Mouse (Mus musculus): ENCODE results near the gene Rgs12. TPM values are rescaled to one million over a fixed set of nuclear protein-coding genes. Genes with fewer than 3 reads are reported as not detected.

Gene Rgs12
- polyA plus RNA-seq, 1 experiment from 2014 or later = 57.6 TPM

- peak overlapping the region; percentile 60; the same call in 1 of the 2 replicates for H3K27ac ChIP-seq
- no peak overlapping the region for H3K4me3 ChIP-seq
- H3K27me3 ChIP-seq (ENCODE audit: poor library complexity, severe bottlenecking) = no peaks in the 10 kb centered on the region
- WGBS = 88% methylated on average over 8 of the region's 8 CpGs
- no peaks in the 10 kb centered on the region for H3K9me3 ChIP-seq
- no peak for DNase-seq (ENCODE audit: extremely low spot score, low spot score)
- H3K4me1 ChIP-seq = 0 out of 2 replicates have a peak, but pooled peaks cover 9% of the 10 kb centered on the region
- peaks cover 90% of the 10 kb centered on the region for H3K36me3 ChIP-seq (replicated peaks)
Measured at GRCm38 (mm10) chr5:34973560-34974317, 24.5 kb downstream of the Rgs12 start.

DNA sequence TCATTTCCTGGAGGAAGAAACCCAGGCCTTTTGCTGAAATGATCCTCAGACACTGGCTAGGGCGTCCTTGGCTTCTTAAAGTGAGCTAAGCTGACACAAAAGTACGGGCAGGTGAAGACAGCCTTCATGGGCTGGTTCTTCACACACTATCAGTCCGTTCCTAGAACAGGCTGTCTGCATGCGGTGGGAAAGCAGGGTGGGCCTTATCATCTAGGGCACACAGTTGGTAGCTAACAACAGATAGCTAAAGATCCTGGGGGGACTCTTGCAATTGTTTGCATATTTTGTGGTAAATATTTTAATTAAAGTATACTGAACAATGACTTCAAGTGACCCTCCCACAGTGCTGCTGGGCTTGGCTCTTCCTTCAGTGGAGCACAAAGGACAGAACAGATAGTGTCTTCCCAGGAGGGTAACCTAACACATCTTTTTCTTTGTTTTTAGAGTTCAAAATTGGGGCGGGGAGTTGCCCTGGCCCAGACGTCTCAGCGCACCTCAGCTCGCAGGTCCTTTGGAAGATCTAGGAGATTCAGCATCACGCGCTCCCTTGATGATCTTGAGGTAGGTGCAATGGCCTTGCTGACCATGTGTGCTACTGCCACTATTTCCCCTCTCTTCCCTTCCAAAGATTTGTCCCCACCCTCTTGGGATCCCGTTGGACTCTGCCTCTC lies 25.7 kb downstream of the Rgs12 start:
- no peaks in the 10 kb centered on the region for H3K27me3 ChIP-seq (ENCODE audit: poor library complexity, severe bottlenecking)
- no peak overlapping the region for H3K4me3 ChIP-seq
- no peaks in the 10 kb centered on the region for H3K9me3 ChIP-seq
- peak overlapping the region; percentile 60; the same call in 1 of the 2 replicates for H3K27ac ChIP-seq
- 90% methylated on average over 11 of the region's 11 CpGs for WGBS
- H3K4me1 ChIP-seq = 0 out of 2 replicates have a peak, but pooled peaks cover 9% of the 10 kb centered on the region
- no peak for DNase-seq (ENCODE audit: extremely low spot score, low spot score)
- H3K36me3 ChIP-seq (replicated peaks) = peaks cover 91% of the 10 kb centered on the region

GRCm38 (mm10) chr5:34976540-34977292 lies 27.5 kb downstream of the Rgs12 start:
- Histone ChIP-seq H3K36me3 (replicated peaks) (peaks cover 85% of the 10 kb centered on the region), H3K27me3 (ENCODE audit: poor library complexity, severe bottlenecking) (no peaks in the 10 kb centered on the region), H3K4me1 (peaks cover 15% of the 10 kb centered on the region), H3K9me3 (no peaks in the 10 kb centered on the region), H3K4me3 (no peak overlapping the region), H3K27ac (no peak overlapping the region)
- 94% methylated on average over 9 of the region's 9 CpGs for WGBS
- DNase-seq (ENCODE audit: extremely low spot score, low spot score) = no peak

- Histone ChIP-seq H3K4me1 (peaks cover 10% of the 10 kb centered on the region), H3K27me3 (ENCODE audit: poor library complexity, severe bottlenecking) (no peaks in the 10 kb centered on the region), H3K9me3 (no peaks in the 10 kb centered on the region), H3K27ac (no peak overlapping the region), H3K4me3 (no peak overlapping the region), H3K36me3 (replicated peaks) (peaks cover 86% of the 10 kb centered on the region)
- WGBS = 94% methylated on average over 6 of the region's 6 CpGs
- no peak for DNase-seq (ENCODE audit: extremely low spot score, low spot score)
Measured at GRCm38 (mm10) chr5:34980099-34980498, 30.9 kb downstream of the Rgs12 start.

DNA sequence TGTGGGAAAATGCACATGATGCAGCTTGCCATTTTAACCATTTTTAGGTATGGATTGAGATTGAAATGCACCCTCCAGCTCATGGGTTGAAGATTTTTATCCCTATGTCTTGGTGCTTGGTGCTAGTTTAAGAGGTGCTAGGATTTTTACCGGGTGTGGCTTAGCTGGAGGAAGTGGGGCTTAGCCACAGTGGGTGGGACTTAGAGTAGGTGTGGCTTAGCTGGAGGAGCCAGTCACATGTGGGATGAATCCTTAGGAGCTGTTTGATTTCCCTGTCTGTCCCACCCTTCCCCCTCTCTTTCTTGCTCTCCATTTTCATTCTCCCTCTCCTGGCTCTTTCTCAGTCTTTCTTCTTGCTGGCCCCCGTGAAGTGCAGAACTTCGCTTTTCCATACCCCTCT lies 32.5 kb downstream of the Rgs12 start:
- H3K27me3 ChIP-seq (ENCODE audit: poor library complexity, severe bottlenecking) = no peaks in the 10 kb centered on the region
- no peak for DNase-seq (ENCODE audit: extremely low spot score, low spot score)
- H3K27ac ChIP-seq = no peak overlapping the region
- no peak overlapping the region for H3K4me3 ChIP-seq
- H3K9me3 ChIP-seq = no peaks in the 10 kb centered on the region
- peaks cover 10% of the 10 kb centered on the region for H3K4me1 ChIP-seq
- 54% methylated on average over 3 of the region's 3 CpGs for WGBS
- H3K36me3 ChIP-seq (replicated peaks) = peaks cover 83% of the 10 kb centered on the region

- peaks cover 85% of the 10 kb centered on the region for H3K36me3 ChIP-seq (replicated peaks)
- no peak overlapping the region for H3K4me3 ChIP-seq
- WGBS = 74% methylated on average over 2 of the region's 2 CpGs
Measured at GRCm38 (mm10) chr5:34984933-34985332, 35.7 kb downstream of the Rgs12 start.

DNA sequence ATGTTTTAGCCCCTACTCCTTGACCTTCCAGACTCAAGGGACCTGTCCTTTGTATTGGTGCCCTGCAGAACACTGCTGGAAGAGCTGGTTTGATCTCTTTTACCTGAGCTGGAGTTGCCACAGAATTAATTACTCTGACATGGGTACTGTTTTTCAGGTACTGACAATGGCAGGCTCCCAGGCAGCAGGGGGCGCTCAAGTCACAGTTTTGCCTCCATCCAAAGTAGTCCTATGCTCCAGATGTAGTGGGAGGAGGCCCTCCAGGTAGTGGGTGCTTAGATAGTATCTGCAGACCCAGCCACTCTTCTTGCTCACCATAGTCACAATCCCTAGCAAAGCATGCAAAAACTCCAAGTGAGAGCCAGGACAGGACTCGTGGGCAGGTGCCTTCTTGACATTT lies 36.6 kb downstream of the Rgs12 start:
- Histone ChIP-seq H3K4me1 (peaks cover 10% of the 10 kb centered on the region), H3K36me3 (replicated peaks) (peaks cover 84% of the 10 kb centered on the region), H3K9me3 (no peaks in the 10 kb centered on the region), H3K27ac (no peak overlapping the region), H3K27me3 (ENCODE audit: poor library complexity, severe bottlenecking) (no peaks in the 10 kb centered on the region), H3K4me3 (no peak overlapping the region)
- 34% methylated on average over 2 of the region's 2 CpGs for WGBS
- peak; percentile 42 for DNase-seq (ENCODE audit: extremely low spot score, low spot score)

More at GRCm38 (mm10) chr5:34984933-34985332, 35.7 kb downstream of the Rgs12 start:
- peaks cover 10% of the 10 kb centered on the region for H3K4me1 ChIP-seq
- no peaks in the 10 kb centered on the region for H3K9me3 ChIP-seq
- H3K27ac ChIP-seq = no peak overlapping the region
- no peak for DNase-seq (ENCODE audit: extremely low spot score, low spot score)
- no peaks in the 10 kb centered on the region for H3K27me3 ChIP-seq (ENCODE audit: poor library complexity, severe bottlenecking)

GRCm38 (mm10) chr5:34987396-34987795 lies 38.2 kb downstream of the Rgs12 start:
- Histone ChIP-seq H3K36me3 (replicated peaks) (peaks cover 87% of the 10 kb centered on the region), H3K4me1 (no peaks in the 10 kb centered on the region), H3K9me3 (no peaks in the 10 kb centered on the region), H3K4me3 (no peak overlapping the region), H3K27ac (no peak overlapping the region), H3K27me3 (ENCODE audit: poor library complexity, severe bottlenecking) (no peaks in the 10 kb centered on the region)
- WGBS = 87% methylated on average over 2 of the region's 2 CpGs
- DNase-seq (ENCODE audit: extremely low spot score, low spot score) = no peak

DNA sequence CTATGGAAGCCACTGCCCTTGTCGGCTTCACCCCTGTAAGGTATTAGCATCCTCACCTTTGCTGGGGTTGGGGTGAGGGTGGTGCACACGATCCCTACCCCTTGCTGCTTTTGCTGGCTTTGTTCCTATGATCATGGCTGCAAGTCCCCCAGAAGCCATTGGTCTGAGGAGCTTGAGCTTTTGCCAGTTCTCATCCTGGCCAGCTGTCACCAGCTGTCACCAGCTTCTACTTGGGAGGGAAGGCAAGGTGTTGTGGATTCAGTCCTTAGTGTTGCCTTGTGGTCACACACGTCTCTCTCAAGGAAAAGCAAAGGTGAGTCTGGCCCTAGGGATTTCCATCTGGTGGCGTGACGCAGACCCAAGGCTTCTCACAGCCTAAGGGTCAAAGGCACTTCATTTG lies 39.4 kb downstream of the Rgs12 start:
- Histone ChIP-seq H3K9me3 (no peaks in the 10 kb centered on the region), H3K27ac (no peak overlapping the region), H3K27me3 (ENCODE audit: poor library complexity, severe bottlenecking) (no peaks in the 10 kb centered on the region), H3K4me3 (no peak overlapping the region), H3K4me1 (no peaks in the 10 kb centered on the region), H3K36me3 (replicated peaks) (peaks cover 81% of the 10 kb centered on the region)
- 90% methylated on average over 5 of the region's 5 CpGs for WGBS
- DNase-seq (ENCODE audit: extremely low spot score, low spot score) = no peak

DNA sequence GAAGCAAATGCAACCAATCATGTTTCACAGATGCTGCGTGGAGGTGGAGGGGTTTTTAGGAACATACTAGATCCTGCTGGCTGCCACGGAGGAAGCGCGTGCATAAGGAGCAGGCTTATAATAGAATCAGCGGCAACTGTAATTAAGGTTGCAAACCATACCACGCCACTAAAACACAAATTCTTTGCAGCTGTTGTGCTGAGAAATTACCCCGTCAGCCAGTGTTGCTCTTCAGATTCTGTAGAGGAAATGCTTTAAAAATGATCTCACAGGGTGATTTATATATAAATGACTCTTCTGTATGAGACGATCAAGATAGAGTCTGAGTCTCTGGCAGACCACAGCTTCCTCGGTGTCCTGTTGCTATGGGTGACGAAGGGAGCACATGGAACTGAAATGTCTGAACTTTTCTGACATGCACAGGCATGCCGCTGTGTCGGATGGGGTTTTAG lies 40.1 kb downstream of the Rgs12 start:
- H3K36me3 ChIP-seq (replicated peaks) = peaks cover 81% of the 10 kb centered on the region
- 89% methylated on average over 12 of the region's 12 CpGs for WGBS
- H3K27me3 ChIP-seq (ENCODE audit: poor library complexity, severe bottlenecking) = no peaks in the 10 kb centered on the region
- DNase-seq (ENCODE audit: extremely low spot score, low spot score) = no peak
- H3K27ac ChIP-seq = no peak overlapping the region
- no peaks in the 10 kb centered on the region for H3K4me1 ChIP-seq
- H3K9me3 ChIP-seq = no peaks in the 10 kb centered on the region
- no peak overlapping the region for H3K4me3 ChIP-seq

DNA sequence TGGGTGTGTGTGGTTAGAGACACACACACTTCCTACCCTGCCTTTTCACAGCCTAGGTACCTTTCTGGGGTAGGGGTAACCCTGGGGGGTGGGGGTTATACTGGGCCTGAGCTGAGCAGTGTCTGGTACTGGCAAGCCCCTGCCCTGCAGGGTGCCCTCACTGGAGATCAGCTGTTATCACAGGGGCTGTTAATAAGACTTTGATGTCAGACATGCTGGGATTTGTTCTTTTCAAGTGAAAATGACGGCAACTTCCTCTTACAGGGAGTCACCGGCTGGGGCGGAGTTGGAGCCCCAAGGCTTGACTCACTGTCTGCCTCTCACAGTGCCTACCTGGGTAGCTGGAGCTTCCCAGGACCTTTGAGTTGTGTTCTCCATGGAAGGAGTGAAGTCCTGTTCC lies 49.5 kb downstream of the Rgs12 start:
- H3K9me3 ChIP-seq = no peaks in the 10 kb centered on the region
- H3K27ac ChIP-seq = peak overlapping the region; percentile 17; the same call in 1 of the 2 replicates
- H3K4me1 ChIP-seq = peaks cover 21% of the 10 kb centered on the region
- no peak for DNase-seq (ENCODE audit: extremely low spot score, low spot score)
- H3K36me3 ChIP-seq (replicated peaks) = peaks cover 80% of the 10 kb centered on the region
- 59% methylated on average over 3 of the region's 3 CpGs for WGBS
- no peak overlapping the region for H3K4me3 ChIP-seq
- no peaks in the 10 kb centered on the region for H3K27me3 ChIP-seq (ENCODE audit: poor library complexity, severe bottlenecking)

DNA sequence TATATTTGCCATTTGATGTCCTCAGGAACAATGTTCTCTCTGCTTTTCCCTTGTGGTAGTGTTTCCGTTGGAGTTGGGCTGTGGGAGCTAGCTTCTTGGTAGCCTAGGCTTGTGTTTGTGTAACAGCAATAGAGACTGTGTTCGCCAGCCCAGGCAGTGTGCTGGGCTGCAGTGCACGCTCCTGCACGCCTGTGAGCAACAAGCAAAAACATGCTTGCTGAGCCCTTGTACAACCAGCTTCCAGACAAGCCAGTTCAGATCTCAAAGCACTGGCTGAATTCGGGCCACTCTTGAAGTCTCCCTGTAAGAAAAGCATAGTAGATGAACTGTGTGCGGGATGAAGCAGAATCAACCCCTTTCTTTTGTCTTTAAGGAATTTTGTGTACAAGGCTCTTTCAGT lies 50.0 kb downstream of the Rgs12 start:
- peaks cover 21% of the 10 kb centered on the region for H3K4me1 ChIP-seq
- no peaks in the 10 kb centered on the region for H3K27me3 ChIP-seq (ENCODE audit: poor library complexity, severe bottlenecking)
- H3K36me3 ChIP-seq (replicated peaks) = peaks cover 78% of the 10 kb centered on the region
- 87% methylated on average over 6 of the region's 6 CpGs for WGBS
- no peak for DNase-seq (ENCODE audit: extremely low spot score, low spot score)
- H3K9me3 ChIP-seq = no peaks in the 10 kb centered on the region
- no peak overlapping the region for H3K4me3 ChIP-seq
- H3K27ac ChIP-seq = no peak overlapping the region

Measured in forebrain, embryonic 10.5 days (tissue).